Mouse (Mus musculus) ES-Bruce4 (cell line): ENCODE data around the gene Tbc1d10b. TPM values are rescaled to one million over a fixed set of nuclear protein-coding genes. Genes with fewer than 3 reads are reported as not detected.

Experiments
- H3K27ac ChIP-seq: 2 replicates; pipeline ENCODE4 v1.5.1; 2012; ENCODE audit warnings: low read length, inconsistent platforms; ENCODE audit not compliant: insufficient read depth
- H3K27me3 ChIP-seq: 2 replicates; pipeline ENCODE4 v1.6.1; 2012; ENCODE audit warnings: mild to moderate bottlenecking, low read length, inconsistent platforms; ENCODE audit not compliant: control insufficient read depth, poor library complexity, insufficient read depth, severe bottlenecking
- H3K36me3 ChIP-seq: 2 replicates; pipeline ENCODE4 v1.6.1; 2012; ENCODE audit warnings: inconsistent platforms, mild to moderate bottlenecking, low read length, moderate library complexity; ENCODE audit not compliant: control insufficient read depth, poor library complexity, insufficient read depth, severe bottlenecking
- H3K4me1 ChIP-seq: one replicate; pipeline ENCODE4 v1.8.1; 2011; ENCODE audit warnings: low read length; ENCODE audit not compliant: control insufficient read depth, insufficient read depth
- H3K4me3 ChIP-seq: 2 replicates; pipeline ENCODE4 v1.5.1; 2011; ENCODE audit warnings: low read depth, mild to moderate bottlenecking, low read length
- H3K9ac ChIP-seq: 2 replicates; pipeline ENCODE4 v1.6.1; 2012; ENCODE audit warnings: low read depth, mild to moderate bottlenecking, inconsistent platforms; ENCODE audit not compliant: poor library complexity, severe bottlenecking
- H3K9me3 ChIP-seq: replicated peaks from 2 replicates; pipeline ENCODE4 v1.6.1; 2012; ENCODE audit warnings: mild to moderate bottlenecking, low read length, inconsistent platforms; ENCODE audit not compliant: control insufficient read depth, poor library complexity, insufficient read depth, severe bottlenecking
- CTCF ChIP-seq: IDR thresholded peaks from one replicate; pipeline ENCODE4 v1.8.1; 2011; ENCODE audit warnings: low read depth, low read length
- EP300 ChIP-seq: IDR thresholded peaks from 2 replicates; pipeline ENCODE4 v1.6.1; 2011; ENCODE audit warnings: low read depth, low read length; ENCODE audit not compliant: insufficient read depth
- POLR2A ChIP-seq: IDR thresholded peaks from one replicate; pipeline ENCODE4 v1.8.1; 2011; ENCODE audit warnings: low read length; ENCODE audit not compliant: insufficient read depth
- polyA plus RNA-seq: library from polyadenylated mRNA; stranded (reverse); fragments of >200 nt; gene quantifications from 2 replicates; pipeline ENCODE4 v1.2.4, GENCODE M21; 2011; ENCODE audit warnings: low read depth; ENCODE audit not compliant: missing spikeins, insufficient read depth, insufficient read length

Tbc1d10b gene
- polyA plus RNA-seq, 1 experiment, result 55.5 TPM

GRCm38 (mm10) chr7:127196484-127196883, 11.8 kb downstream of the Tbc1d10b start:
- Histone ChIP-seq H3K4me1 (peaks cover 2% of the 10 kb centered on the region), H3K9me3 (no peaks in the 10 kb centered on the region), H3K27ac (peak overlapping the region; percentile 84), H3K4me3 (peak overlapping the region; percentile 93), H3K27me3 (no peaks in the 10 kb centered on the region), H3K36me3 (peaks cover 62% of the 10 kb centered on the region), H3K9ac (peak overlapping the region; percentile 83)
- no peak for TF ChIP-seq CTCF
- TF ChIP-seq POLR2A, result no peak
- TF ChIP-seq EP300, result no peak

DNA sequence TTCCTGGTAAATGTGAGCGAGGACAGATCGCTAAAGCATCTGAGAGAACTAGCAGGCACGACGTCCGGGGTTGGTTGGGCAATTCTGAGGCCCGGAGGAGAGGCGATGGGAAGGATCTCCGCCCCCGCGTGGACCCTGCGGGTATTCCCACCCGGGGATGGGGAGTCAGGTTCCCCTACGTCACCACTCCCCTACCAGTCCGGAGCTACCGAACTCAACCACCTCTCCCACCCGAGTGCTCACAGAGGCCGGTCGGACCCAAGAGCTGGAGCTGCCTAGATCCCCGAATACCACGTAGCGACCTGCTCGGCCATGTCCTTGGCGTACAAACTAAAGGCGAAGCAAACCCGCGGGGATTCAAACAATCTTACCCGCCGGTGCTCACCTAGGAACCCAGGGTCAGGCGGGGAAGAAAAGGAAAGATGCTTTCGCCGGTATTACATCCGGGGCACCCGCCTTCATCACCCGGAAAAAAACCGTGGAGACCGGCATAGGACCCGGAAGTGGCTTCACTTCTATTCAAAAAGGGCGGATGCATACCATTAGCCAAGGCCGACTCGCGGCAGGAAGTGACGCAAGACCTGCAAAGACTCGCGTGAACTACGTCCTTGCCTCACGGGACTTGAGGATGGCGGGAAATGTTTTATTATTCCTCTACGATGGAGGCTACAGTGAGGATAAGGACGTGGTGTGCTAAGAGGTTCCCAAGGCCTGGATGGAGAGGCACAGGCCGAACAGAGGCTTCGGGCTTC, 12.5 kb downstream of the Tbc1d10b start, which contains the start of gene Cd2bp2:
Gene Cd2bp2, minus strand, starts transcription at position 507 of the 752 bp plus-strand sequence.
- H3K36me3 ChIP-seq, result peaks cover 58% of the 10 kb centered on the region
- H3K4me3 ChIP-seq, result peak within 1 kb of the TSS; percentile 93
- peaks cover 2% of the 10 kb centered on the region for H3K4me1 ChIP-seq
- H3K9ac ChIP-seq, result peak within 1 kb of the TSS; percentile 83
- peak within 1 kb of the TSS; percentile 85 for H3K27ac ChIP-seq
- peak; percentile 64; the same call in 1 of the 2 replicates for TF ChIP-seq EP300
- TF ChIP-seq POLR2A, result peak; percentile 85
- no peak for TF ChIP-seq CTCF
- no peaks in the 10 kb centered on the region for H3K27me3 ChIP-seq
- no peaks in the 10 kb centered on the region for H3K9me3 ChIP-seq

DNA sequence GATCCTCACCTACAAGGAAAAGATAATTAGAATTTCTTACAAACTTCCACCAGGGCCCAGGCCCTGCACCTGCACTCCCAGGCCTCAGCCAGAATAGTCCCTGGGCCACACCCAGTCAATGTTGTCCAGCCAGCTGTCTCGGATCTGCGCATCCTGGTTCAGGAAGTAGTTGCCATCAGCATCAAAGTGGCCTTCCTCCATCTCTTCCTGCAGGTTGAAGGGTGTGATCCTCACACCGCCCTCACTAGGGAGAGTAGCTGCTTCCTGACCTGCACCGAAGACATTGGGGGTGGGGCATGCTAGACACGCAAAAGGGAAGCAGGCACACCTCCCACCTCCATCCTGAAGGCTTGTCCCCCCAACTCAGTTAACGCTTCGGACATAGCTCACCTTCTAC, 13.6 kb downstream of the Tbc1d10b start:
- H3K9me3 ChIP-seq, result no peaks in the 10 kb centered on the region
- H3K4me3 ChIP-seq, result peak overlapping the region; percentile 82
- TF ChIP-seq CTCF (no peak), EP300 (peak; percentile 66; the same call in 1 of the 2 replicates)
- H3K4me1 ChIP-seq, result peaks cover 2% of the 10 kb centered on the region
- H3K27me3 ChIP-seq, result no peaks in the 10 kb centered on the region
- peak overlapping the region; percentile 83 for H3K9ac ChIP-seq
- peak overlapping the region; percentile 85 for H3K27ac ChIP-seq
- H3K36me3 ChIP-seq, result peaks cover 48% of the 10 kb centered on the region

DNA sequence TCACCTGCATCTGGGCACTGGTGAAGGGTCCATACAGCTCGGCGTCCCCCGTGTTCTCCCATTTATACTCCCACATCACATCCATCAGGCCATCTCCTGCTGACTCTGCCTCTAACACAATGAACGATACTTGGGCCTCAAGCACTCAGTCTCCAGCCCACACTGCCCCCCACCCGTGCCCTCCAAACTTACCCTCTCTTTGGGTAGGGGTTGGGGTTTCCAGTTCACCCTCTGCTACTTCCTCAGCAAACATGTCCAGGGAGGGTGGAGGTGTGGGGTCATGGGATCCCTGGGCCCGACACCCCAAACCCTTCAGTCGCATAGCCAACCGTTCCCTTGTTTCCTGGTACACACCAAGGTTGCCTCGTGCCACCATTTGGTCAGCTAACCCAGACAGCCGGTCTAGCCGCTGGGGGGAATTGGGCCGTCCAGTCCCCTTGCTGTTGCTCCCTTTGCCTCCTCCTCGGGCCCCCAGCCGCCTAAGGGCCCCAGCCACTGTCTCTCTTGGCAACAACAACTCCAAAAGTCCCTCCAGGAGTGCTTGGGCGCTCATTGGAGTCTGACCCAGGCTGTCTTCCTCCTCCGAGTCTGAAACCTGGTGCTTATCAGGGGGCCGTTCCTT, 14.1 kb downstream of the Tbc1d10b start:
- no peaks in the 10 kb centered on the region for H3K9me3 ChIP-seq
- no peaks in the 10 kb centered on the region for H3K27me3 ChIP-seq
- peak overlapping the region; percentile 6; the same call in 1 of the 2 replicates for H3K27ac ChIP-seq
- H3K4me3 ChIP-seq, result no peak overlapping the region; the same call in 1 of the 2 replicates
- peaks cover 45% of the 10 kb centered on the region for H3K36me3 ChIP-seq
- TF ChIP-seq CTCF, result no peak
- no peak for TF ChIP-seq POLR2A
- TF ChIP-seq EP300, result no peak
- peaks cover 2% of the 10 kb centered on the region for H3K4me1 ChIP-seq
- H3K9ac ChIP-seq, result peak overlapping the region; percentile 50

- Histone ChIP-seq H3K9ac (no peak overlapping the region), H3K9me3 (no peaks in the 10 kb centered on the region), H3K36me3 (peaks cover 34% of the 10 kb centered on the region), H3K4me1 (peaks cover 2% of the 10 kb centered on the region), H3K4me3 (no peak overlapping the region), H3K27me3 (no peaks in the 10 kb centered on the region), H3K27ac (no peak overlapping the region)
- TF ChIP-seq CTCF, result no peak
- TF ChIP-seq EP300, result no peak
- no peak for TF ChIP-seq POLR2A
Observed at GRCm38 (mm10) chr7:127192989-127193388, 15.3 kb downstream of the Tbc1d10b start.

GRCm38 (mm10) chr7:127190672-127191071, 17.6 kb downstream of the Tbc1d10b start:
- Histone ChIP-seq H3K9me3 (no peaks in the 10 kb centered on the region), H3K4me3 (no peak overlapping the region), H3K27ac (no peak overlapping the region), H3K36me3 (peaks cover 32% of the 10 kb centered on the region), H3K9ac (no peak overlapping the region), H3K27me3 (no peaks in the 10 kb centered on the region), H3K4me1 (peaks cover 2% of the 10 kb centered on the region)
- no peak for TF ChIP-seq POLR2A
- no peak for TF ChIP-seq EP300
- no peak for TF ChIP-seq CTCF
